Mouse (Mus musculus) 416B (cell line): ENCODE measurements around the gene St3gal2.
"Not testable (repeated sequence)": the region's sequence is repeated elsewhere in the genome, so short reads cannot be mapped to it uniquely, and the experiment has no call there.

Experiments
- DNase-seq: peaks from one replicate; pipeline ENCODE4 v3.0.0; 2011; ENCODE audit warnings: low read depth

The St3gal2 gene

GRCm38 (mm10) chr8:110996641-110997430, 77.1 kb downstream of the St3gal2 start:
- peak; percentile 50 for DNase-seq

GRCm38 (mm10) chr8:110997547-110998531, 78.1 kb downstream of the St3gal2 start, which contains the start of gene Ddx19a:
Gene Ddx19a (minus strand): TSS chr8:110997800.
- DNase-seq: peak; percentile 91

- not testable (repeated sequence) for DNase-seq
These were observed 90.7 kb downstream of the St3gal2 start for GRCm38 (mm10) chr8:111010230-111010991.
